Mouse (Mus musculus): ENCODE results near the gene Mcpt4. TPM values are rescaled to one million over a fixed set of nuclear protein-coding genes. Genes with fewer than 3 reads are reported as not detected.
A peak's percentile ranks its signal among the peaks of the same experiment; 100 is the strongest.
"Not testable (repeated sequence)": the region's sequence is repeated elsewhere in the genome, so short reads cannot be mapped to it uniquely, and the experiment has no call there.

The Mcpt4 gene
- polyA plus RNA-seq, 1 experiment from 2014 or later: 0.35 TPM

DNA sequence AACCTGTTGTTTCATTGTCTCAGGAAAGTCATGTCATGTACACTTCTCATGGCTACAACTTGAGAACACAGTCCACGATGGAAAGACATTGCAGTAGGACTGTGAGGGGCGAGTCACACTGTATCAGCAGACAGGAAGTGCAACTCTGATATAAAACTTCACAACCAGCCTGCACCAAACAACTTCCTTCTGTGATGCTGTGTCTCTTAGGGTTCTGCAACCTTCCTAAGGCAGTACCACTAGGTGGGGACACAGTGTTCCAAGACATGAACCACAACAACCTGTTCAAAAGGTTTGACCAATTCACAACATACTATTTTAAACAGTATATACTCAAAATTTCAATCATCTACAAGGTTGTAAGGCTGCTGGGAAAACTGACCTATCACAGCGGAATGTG lies 6.7 kb downstream of the Mcpt4 start:
- peak overlapping the region; percentile 24 for H3K27ac ChIP-seq (replicated peaks)
- no peak overlapping the region for H3K4me3 ChIP-seq
- H3K36me3 ChIP-seq: no peaks in the 10 kb centered on the region
- no peaks in the 10 kb centered on the region for H3K27me3 ChIP-seq (replicated peaks)
- no peaks in the 10 kb centered on the region for H3K9me3 ChIP-seq
- no peak for ATAC-seq (ENCODE audit: extremely low read depth, insufficient number of reproducible peaks, low FRiP score, low TSS enrichment)
- 60% methylated on average over 3 of the region's 3 CpGs for WGBS
- peaks cover 17% of the 10 kb centered on the region for H3K4me1 ChIP-seq
- H3K9ac ChIP-seq: no peak overlapping the region
- no peak overlapping the region for H3K4me2 ChIP-seq

DNA sequence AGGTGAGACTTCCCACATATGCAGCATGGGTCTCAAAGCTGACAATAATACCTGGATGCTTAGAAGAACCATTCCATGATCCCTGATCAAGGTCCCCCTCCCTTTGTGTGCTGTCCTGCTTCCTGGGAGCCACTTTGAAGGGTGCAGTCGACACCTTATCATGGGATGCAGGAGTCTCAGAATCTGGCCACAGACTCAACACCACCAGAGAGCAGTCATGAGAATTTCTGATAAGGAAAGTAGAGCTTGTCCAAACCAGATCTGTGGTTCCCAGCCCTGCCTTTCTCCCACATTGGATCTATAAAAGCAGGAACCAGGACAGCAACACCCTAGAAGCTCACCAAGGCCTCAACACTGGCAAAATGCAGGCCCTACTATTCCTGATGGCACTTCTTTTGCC lies 20.3 kb downstream of the Mcpt4 start, which contains the start of gene Mcpt2:
Gene Mcpt2 (plus strand): TSS at position 250 of the 400 bp plus-strand sequence.
- H3K9me3 ChIP-seq; H3K9ac ChIP-seq; H3K4me2 ChIP-seq; H3K36me3 ChIP-seq; H3K4me1 ChIP-seq; ATAC-seq (ENCODE audit: extremely low read depth, insufficient number of reproducible peaks, low FRiP score, low TSS enrichment); H3K4me3 ChIP-seq; H3K27ac ChIP-seq (replicated peaks); H3K27me3 ChIP-seq (replicated peaks): not testable (repeated sequence)
- WGBS: 35% methylated on average over 1 of the region's 1 CpGs

GRCm38 (mm10) chr14:56034433-56034832 lies 27.7 kb downstream of the Mcpt4 start:
- no peak for ATAC-seq (ENCODE audit: extremely low read depth, insufficient number of reproducible peaks, low FRiP score, low TSS enrichment)
- Histone ChIP-seq H3K9me3 (no peaks in the 10 kb centered on the region), H3K36me3 (no peaks in the 10 kb centered on the region), H3K27ac (replicated peaks) (no peak overlapping the region), H3K4me2 (no peak overlapping the region), H3K4me1 (peaks cover 3% of the 10 kb centered on the region; the same call in 1 of the 2 replicates), H3K4me3 (no peak overlapping the region), H3K27me3 (replicated peaks) (no peaks in the 10 kb centered on the region), H3K9ac (no peak overlapping the region)
- WGBS: 61% methylated on average over 2 of the region's 2 CpGs

DNA sequence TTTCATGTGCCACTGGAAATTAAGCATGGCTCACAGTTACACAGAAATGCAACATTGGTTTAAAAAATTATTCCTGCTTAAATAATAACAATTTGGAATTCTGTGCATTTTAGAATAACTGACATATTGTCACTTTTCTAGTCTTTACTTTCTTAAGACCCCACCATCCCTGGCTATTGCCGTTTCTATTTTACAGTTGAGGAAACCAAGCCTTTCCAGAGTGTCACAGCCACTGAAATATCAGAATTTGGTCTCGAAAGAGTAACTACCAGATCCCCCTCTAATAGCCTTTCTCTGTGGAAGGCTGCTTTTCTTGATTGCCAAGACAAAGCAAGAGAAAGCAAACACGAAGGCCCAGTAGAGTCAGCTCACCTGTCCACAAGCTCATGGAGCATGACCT lies 31.7 kb downstream of the Mcpt4 start, which contains the start of gene Mcpt9:
Gene Mcpt9 (minus strand): TSS at position 101 of the 400 bp plus-strand sequence.
- not testable (repeated sequence) for H3K36me3 ChIP-seq; H3K27me3 ChIP-seq (replicated peaks); ATAC-seq (ENCODE audit: extremely low read depth, insufficient number of reproducible peaks, low FRiP score, low TSS enrichment); H3K4me2 ChIP-seq; H3K9ac ChIP-seq; H3K27ac ChIP-seq (replicated peaks); H3K9me3 ChIP-seq; H3K4me3 ChIP-seq; H3K4me1 ChIP-seq
- WGBS: 57% methylated on average over 3 of the region's 3 CpGs

GRCm38 (mm10) chr14:56021305-56021704 lies 40.8 kb downstream of the Mcpt4 start:
- not testable (repeated sequence) for H3K27ac ChIP-seq (replicated peaks); H3K4me3 ChIP-seq; H3K9ac ChIP-seq; ATAC-seq (ENCODE audit: extremely low read depth, insufficient number of reproducible peaks, low FRiP score, low TSS enrichment); H3K36me3 ChIP-seq; H3K27me3 ChIP-seq (replicated peaks); H3K4me2 ChIP-seq; H3K4me1 ChIP-seq; H3K9me3 ChIP-seq
- 54% methylated on average over 4 of the region's 4 CpGs for WGBS

- H3K27ac ChIP-seq (replicated peaks): no peak overlapping the region
- H3K9me3 ChIP-seq: no peaks in the 10 kb centered on the region
- ATAC-seq (ENCODE audit: extremely low read depth, insufficient number of reproducible peaks, low FRiP score, low TSS enrichment): no peak
- WGBS: 32% methylated on average over 1 of the region's 1 CpGs
- no peaks in the 10 kb centered on the region for H3K4me1 ChIP-seq
- H3K27me3 ChIP-seq (replicated peaks): no peaks in the 10 kb centered on the region
- H3K9ac ChIP-seq: no peak overlapping the region
- no peak overlapping the region for H3K4me2 ChIP-seq
- no peaks in the 10 kb centered on the region for H3K36me3 ChIP-seq
- no peak overlapping the region for H3K4me3 ChIP-seq
Observed at GRCm38 (mm10) chr14:56019446-56019845, 42.7 kb downstream of the Mcpt4 start.

- 71% methylated on average over 3 of the region's 3 CpGs for WGBS
- H3K36me3 ChIP-seq; H3K4me3 ChIP-seq; ATAC-seq (ENCODE audit: extremely low read depth, insufficient number of reproducible peaks, low FRiP score, low TSS enrichment); H3K9me3 ChIP-seq; H3K27ac ChIP-seq (replicated peaks); H3K4me1 ChIP-seq; H3K9ac ChIP-seq; H3K4me2 ChIP-seq; H3K27me3 ChIP-seq (replicated peaks): not testable (repeated sequence)
Observed at GRCm38 (mm10) chr14:56017671-56018070, 44.4 kb downstream of the Mcpt4 start, which contains the start of gene Mcpt1. Gene Mcpt1, plus strand, starts transcription at chr14:56017971.

DNA sequence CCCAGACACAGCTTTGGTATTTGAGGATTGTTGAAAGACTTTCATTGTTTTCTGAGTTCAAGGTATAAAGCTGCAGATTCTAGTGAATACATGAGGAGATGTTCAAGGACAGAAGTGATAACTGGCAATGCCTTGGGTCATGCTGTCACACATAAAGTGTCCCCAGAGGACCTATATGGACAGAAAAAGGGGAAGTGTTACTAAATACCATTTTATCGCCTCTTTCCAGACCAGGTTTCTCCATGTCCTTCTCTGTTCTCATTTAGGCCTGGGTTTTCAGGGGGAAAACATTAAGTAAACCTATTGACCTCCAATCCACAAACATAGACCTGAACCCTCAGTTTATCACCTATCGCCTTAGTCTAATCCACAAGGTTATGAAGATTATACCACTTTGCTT lies 48.2 kb downstream of the Mcpt4 start:
- Histone ChIP-seq H3K9ac (no peak overlapping the region), H3K36me3 (no peaks in the 10 kb centered on the region), H3K9me3 (no peaks in the 10 kb centered on the region), H3K27ac (replicated peaks) (no peak overlapping the region), H3K4me1 (no peaks in the 10 kb centered on the region), H3K4me3 (no peak overlapping the region), H3K27me3 (replicated peaks) (no peaks in the 10 kb centered on the region), H3K4me2 (no peak overlapping the region)
- WGBS: 81% methylated on average over 2 of the region's 2 CpGs
- ATAC-seq (ENCODE audit: extremely low read depth, insufficient number of reproducible peaks, low FRiP score, low TSS enrichment): no peak

- no peaks in the 10 kb centered on the region for H3K9me3 ChIP-seq
- H3K4me3 ChIP-seq: no peak overlapping the region
- no peak for ATAC-seq (ENCODE audit: extremely low read depth, insufficient number of reproducible peaks, low FRiP score, low TSS enrichment)
- 54% methylated on average over 3 of the region's 3 CpGs for WGBS
- H3K27ac ChIP-seq (replicated peaks): no peak overlapping the region
- no peaks in the 10 kb centered on the region for H3K36me3 ChIP-seq
- no peak overlapping the region for H3K4me2 ChIP-seq
- no peak overlapping the region for H3K9ac ChIP-seq
- no peaks in the 10 kb centered on the region for H3K27me3 ChIP-seq (replicated peaks)
- no peaks in the 10 kb centered on the region for H3K4me1 ChIP-seq
Observed at GRCm38 (mm10) chr14:56013147-56013546, 49.0 kb downstream of the Mcpt4 start.

Small RNA genes lying within 50 kb of the gene (microRNA-seq; reads per million reads assigned to microRNA genes)
- gene Mir6949: not detected

Other genes starting within 250 kb of the Mcpt4 start
- gene Nfatc4, start 239.2 kb downstream of the Mcpt4 start, polyA plus RNA-seq (2015; fragmentation: Nextera tagmentation; extraction: Ambion mirVana): 12.5 and 14.0 TPM in 2 replicates
- 16.5 and 18.2 TPM in 2 replicates for gene Nynrin, start 208.3 kb downstream of the Mcpt4 start, polyA plus RNA-seq (2015; fragmentation: Nextera tagmentation; extraction: Ambion mirVana)
- 0.27 and 0.31 TPM in 2 replicates for gene Cbln3, start 177.9 kb downstream of the Mcpt4 start, polyA plus RNA-seq (2015; fragmentation: Nextera tagmentation; extraction: Ambion mirVana)
- gene Khnyn, start 177.4 kb downstream of the Mcpt4 start, polyA plus RNA-seq (2015; fragmentation: Nextera tagmentation; extraction: Ambion mirVana): 9.5 and 9.8 TPM in 2 replicates
- 48.2 and 51.6 TPM in 2 replicates for gene Sdr39u1, start 162.0 kb downstream of the Mcpt4 start, polyA plus RNA-seq (2015; fragmentation: Nextera tagmentation; extraction: Ambion mirVana)
- gene Cma1, start 117.6 kb downstream of the Mcpt4 start, polyA plus RNA-seq (2015; fragmentation: Nextera tagmentation; extraction: Ambion mirVana): 0.78 and 0.86 TPM in 2 replicates
- not detected in 2 replicates for gene Cma2, start 111.3 kb downstream of the Mcpt4 start, polyA plus RNA-seq (2015; fragmentation: Nextera tagmentation; extraction: Ambion mirVana)
- not detected in 2 replicates for gene Mcpt1, start 44.3 kb downstream of the Mcpt4 start, polyA plus RNA-seq (2015; fragmentation: Nextera tagmentation; extraction: Ambion mirVana)
- gene Mcpt9, start 31.8 kb downstream of the Mcpt4 start, polyA plus RNA-seq (2015; fragmentation: Nextera tagmentation; extraction: Ambion mirVana): not detected in 2 replicates
- gene Mcpt2, start 20.3 kb downstream of the Mcpt4 start, polyA plus RNA-seq (2015; fragmentation: Nextera tagmentation; extraction: Ambion mirVana): not detected in 2 replicates
- gene Mcpt8, start 23.0 kb upstream of the Mcpt4 start, polyA plus RNA-seq (2015; fragmentation: Nextera tagmentation; extraction: Ambion mirVana): 0.18 TPM in 1 of 2 replicates, not detected in the other
- gene Ctsg, start 40.3 kb upstream of the Mcpt4 start, polyA plus RNA-seq (2015; fragmentation: Nextera tagmentation; extraction: Ambion mirVana): 0.33 and 0.64 TPM in 2 replicates
- gene Gzme, start 58.3 kb upstream of the Mcpt4 start, polyA plus RNA-seq (2015; fragmentation: Nextera tagmentation; extraction: Ambion mirVana): not detected in 2 replicates
- gene Gzmd, start 70.3 kb upstream of the Mcpt4 start, polyA plus RNA-seq (2015; fragmentation: Nextera tagmentation; extraction: Ambion mirVana): not detected in 2 replicates
- not detected in 2 replicates for gene Gzmg, start 97.3 kb upstream of the Mcpt4 start, polyA plus RNA-seq (2015; fragmentation: Nextera tagmentation; extraction: Ambion mirVana)
- gene Gzmn, start 112.3 kb upstream of the Mcpt4 start, polyA plus RNA-seq (2015; fragmentation: Nextera tagmentation; extraction: Ambion mirVana): not detected in 2 replicates
- gene Gzmf, start 149.1 kb upstream of the Mcpt4 start, polyA plus RNA-seq (2015; fragmentation: Nextera tagmentation; extraction: Ambion mirVana): not detected in 2 replicates
- gene Gzmc, start 172.3 kb upstream of the Mcpt4 start, polyA plus RNA-seq (2015; fragmentation: Nextera tagmentation; extraction: Ambion mirVana): not detected in 2 replicates
- gene Gzmb, start 199.9 kb upstream of the Mcpt4 start, polyA plus RNA-seq (2015; fragmentation: Nextera tagmentation; extraction: Ambion mirVana): 0.23 TPM in 1 of 2 replicates, not detected in the other